Mouse (Mus musculus) megakaryocyte, embryonic 14.5 days (primary cell): ENCODE data around the gene Slc22a14.

Experiments used
- FLI1 ChIP-seq: IDR thresholded peaks from 2 replicates; pipeline ENCODE4 v1.6.1; 2012; ENCODE audit warnings: low read length, inconsistent platforms, mixed read lengths
- GATA1 ChIP-seq: IDR thresholded peaks from 3 replicates; pipeline ENCODE4 v1.6.1; 2012; ENCODE audit warnings: mixed read lengths, low read length, inconsistent platforms, borderline replicate concordance

DNA sequence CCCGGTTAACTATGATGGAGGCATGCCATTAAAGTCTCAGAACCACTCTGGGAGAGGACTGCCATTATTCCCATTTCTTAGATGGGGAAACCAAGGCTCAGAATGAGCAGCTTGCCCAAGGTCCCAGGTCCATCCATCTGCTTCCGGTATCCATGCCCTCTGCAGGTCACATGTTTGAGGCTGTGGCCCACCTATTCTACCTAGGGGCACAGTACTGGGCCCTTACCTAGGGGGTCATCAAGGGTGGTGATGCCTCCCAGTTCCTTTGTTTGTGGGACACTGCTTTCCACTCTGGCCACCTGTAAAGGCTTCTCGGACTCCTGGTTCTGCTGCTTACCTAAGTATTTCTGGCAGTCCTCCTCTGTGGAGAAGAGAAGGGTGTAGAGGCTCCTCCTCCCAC, 27.0 kb downstream of the Slc22a14 start:
- TF ChIP-seq GATA1 (no peak), FLI1 (no peak)
